Mouse (Mus musculus) embryonic facial prominence, embryonic 14.5 days (tissue): Measurements from ENCODE around the gene Tmem132a. TPM values are rescaled to one million over a fixed set of nuclear protein-coding genes. Genes with fewer than 3 reads are reported as not detected.

Source experiments
- ATAC-seq: fragments of 200-750 bp; cut with Nextera tagmentation; 2 replicates; pipeline ENCODE4 v1.8.0; 2017; ENCODE audit warnings: low read depth, moderate number of reproducible peaks, moderate TSS enrichment
- DNase-seq: peaks from one replicate; pipeline ENCODE4 v3.0.0-alpha.2; 2015; ENCODE audit warnings: low spot score
- H3K27ac ChIP-seq: fragments of 300-500 bp; sonication (generic); replicated peaks from 2 replicates; pipeline ENCODE4 v1.5.1; 2014; ENCODE audit warnings: low read depth, mild to moderate bottlenecking, low read length, moderate library complexity
- H3K27me3 ChIP-seq: fragments of 300-500 bp; sonication (generic); replicated peaks from 2 replicates; pipeline ENCODE4 v1.6.1; 2014; ENCODE audit warnings: low read length; ENCODE audit not compliant: control insufficient read depth, insufficient read depth
- H3K36me3 ChIP-seq: fragments of 300-500 bp; sonication (generic); 2 replicates; pipeline ENCODE4 v1.6.1; 2014; ENCODE audit warnings: low read length, mixed read lengths; ENCODE audit not compliant: control insufficient read depth, insufficient read depth
- H3K4me1 ChIP-seq: fragments of 300-500 bp; sonication (generic); 2 replicates; pipeline ENCODE4 v1.6.1; 2014; ENCODE audit warnings: antibody characterized with exemption, low read length; ENCODE audit not compliant: control insufficient read depth, insufficient read depth
- H3K4me2 ChIP-seq: fragments of 300-500 bp; sonication (generic); 2 replicates; pipeline ENCODE4 v1.6.1; 2014; ENCODE audit warnings: low read depth, mild to moderate bottlenecking, low read length, moderate library complexity, mixed read lengths
- H3K4me3 ChIP-seq: fragments of 300-500 bp; sonication (generic); 2 replicates; pipeline ENCODE4 v1.5.1; 2014; ENCODE audit warnings: low read depth, mild to moderate bottlenecking, low read length
- H3K9ac ChIP-seq: fragments of 300-500 bp; sonication (generic); 2 replicates; pipeline ENCODE4 v1.6.1; 2014; ENCODE audit warnings: low read depth, mild to moderate bottlenecking, low read length, moderate library complexity, mixed read lengths
- H3K9me3 ChIP-seq: fragments of 300-500 bp; sonication (generic); 2 replicates; pipeline ENCODE4 v1.6.1; 2016; ENCODE audit warnings: low read length; ENCODE audit not compliant: control insufficient read depth
- WGBS: fragments of 180-500 bp; shearing (Covaris S2); extraction: QIAGEN DNeasy Blood & Tissue Kit; methylation state at CpG from one replicate; pipeline ENCODE4 v1.1.7; 2014; 5-methylcytosine and 5-hydroxymethylcytosine counted together
- polyA plus RNA-seq: library from polyadenylated mRNA; unstranded; fragments of >200 nt; fragmentation: Nextera tagmentation; extraction: Ambion mirVana; gene quantifications from 2 replicates; pipeline ENCODE4 v1.2.1, GENCODE M21; 2014

Gene Tmem132a
- 58.5 and 67.8 TPM in 2 replicates for polyA plus RNA-seq

DNA sequence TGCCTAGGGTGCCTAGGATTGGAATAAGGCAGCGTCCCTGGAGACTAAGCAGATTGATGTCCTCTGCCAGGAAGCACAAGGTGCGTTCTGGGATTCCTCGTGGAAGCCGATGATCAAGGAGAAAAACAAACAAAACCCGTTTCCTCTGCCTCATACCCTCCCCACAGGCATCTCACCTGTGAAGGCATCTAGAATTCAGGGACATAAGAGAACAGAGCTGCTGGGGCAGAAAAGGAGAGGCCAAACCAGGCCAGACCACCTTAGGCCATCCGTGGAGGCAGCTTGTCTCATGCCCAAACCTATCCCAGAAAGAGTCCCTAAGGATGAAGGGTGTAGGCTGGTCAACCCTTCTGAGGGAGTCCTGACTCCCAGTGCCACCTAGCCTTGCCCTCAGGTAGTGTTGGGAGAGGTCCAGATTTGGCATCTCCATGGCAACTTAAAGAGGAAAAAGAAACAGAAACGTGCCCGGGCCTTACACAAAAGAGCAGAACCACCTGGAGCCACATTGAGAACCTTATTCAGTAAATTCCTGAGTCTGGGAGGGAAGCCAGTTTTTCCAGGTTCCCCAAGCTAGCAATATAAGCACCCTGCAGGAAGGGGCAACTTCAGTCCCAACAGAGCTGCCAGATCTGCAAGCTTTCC is at the start of gene Tmem132a:
Gene Tmem132a, minus strand, starts transcription at position 55 of the 642 bp plus-strand sequence.
- ATAC-seq, result peak; percentile 37
- 2% methylated on average over 8 of the region's 8 CpGs for WGBS

DNA sequence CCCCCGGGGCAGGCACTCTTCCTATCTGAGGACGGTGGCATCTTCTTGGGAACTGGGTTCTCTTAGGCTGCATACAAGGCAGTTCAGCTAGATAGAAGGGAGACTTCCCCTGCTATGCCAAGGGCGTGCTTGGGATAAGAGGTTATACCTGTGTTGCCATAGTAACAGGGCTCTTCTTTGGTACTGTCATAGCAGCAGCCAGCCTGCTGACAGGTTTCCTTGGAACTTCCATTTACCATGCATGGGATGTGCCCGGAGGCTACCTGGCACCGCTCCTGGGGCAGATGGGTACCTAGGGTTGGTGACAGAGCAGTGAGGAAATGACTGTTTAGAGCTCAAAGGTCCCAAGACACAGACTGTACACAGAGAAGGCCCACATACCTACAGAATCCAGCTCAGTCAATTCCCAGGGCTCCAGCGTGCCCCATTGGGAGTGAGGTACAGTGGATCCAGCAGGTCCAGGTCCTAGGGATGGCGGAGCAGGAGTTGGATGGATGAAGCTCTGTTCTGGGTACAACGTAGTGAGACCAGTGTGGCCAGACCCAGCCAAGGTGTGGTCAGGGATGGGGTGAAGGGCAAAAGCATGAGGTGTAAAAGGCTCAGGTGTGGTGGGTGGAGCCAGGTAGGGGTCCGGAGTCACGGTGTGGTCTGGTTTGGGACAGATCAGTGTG is 48.7 kb upstream of the Tmem132a start:
- Histone ChIP-seq H3K9me3 (no peaks in the 10 kb centered on the region), H3K4me2 (no peak overlapping the region), H3K27ac (no peak overlapping the region), H3K9ac (no peak overlapping the region), H3K4me3 (no peak overlapping the region), H3K27me3 (no peaks in the 10 kb centered on the region), H3K36me3 (no peaks in the 10 kb centered on the region), H3K4me1 (no peaks in the 10 kb centered on the region)
- no peak for ATAC-seq
- 84% methylated on average over 10 of the region's 10 CpGs for WGBS
- DNase-seq, result no peak

More for the DNA sequence above, at the start of gene Tmem132a:
- H3K36me3 ChIP-seq, result peaks cover 61% of the 10 kb centered on the region
- no peaks in the 10 kb centered on the region for H3K27me3 ChIP-seq
- H3K27ac ChIP-seq, result peak within 1 kb of the TSS; percentile 87
- peak within 1 kb of the TSS; percentile 90 for H3K9ac ChIP-seq
- peak within 1 kb of the TSS; percentile 85 for H3K4me2 ChIP-seq
- peak within 1 kb of the TSS; percentile 85 for H3K4me3 ChIP-seq
- no peaks in the 10 kb centered on the region for H3K9me3 ChIP-seq
- DNase-seq, result peak; percentile 83
- H3K4me1 ChIP-seq, result peaks cover 17% of the 10 kb centered on the region

- WGBS, result 61% methylated on average over 5 of the region's 5 CpGs
- DNase-seq (no peak), ATAC-seq (no peak)
- Histone ChIP-seq H3K4me1 (no peaks in the 10 kb centered on the region), H3K4me2 (no peak overlapping the region), H3K27me3 (no peaks in the 10 kb centered on the region), H3K9ac (no peak overlapping the region), H3K9me3 (no peaks in the 10 kb centered on the region), H3K27ac (no peak overlapping the region), H3K4me3 (no peak overlapping the region), H3K36me3 (no peaks in the 10 kb centered on the region)
These were observed 46.8 kb upstream of the Tmem132a start for GRCm38 (mm10) chr19:10916506-10916905.

DNA sequence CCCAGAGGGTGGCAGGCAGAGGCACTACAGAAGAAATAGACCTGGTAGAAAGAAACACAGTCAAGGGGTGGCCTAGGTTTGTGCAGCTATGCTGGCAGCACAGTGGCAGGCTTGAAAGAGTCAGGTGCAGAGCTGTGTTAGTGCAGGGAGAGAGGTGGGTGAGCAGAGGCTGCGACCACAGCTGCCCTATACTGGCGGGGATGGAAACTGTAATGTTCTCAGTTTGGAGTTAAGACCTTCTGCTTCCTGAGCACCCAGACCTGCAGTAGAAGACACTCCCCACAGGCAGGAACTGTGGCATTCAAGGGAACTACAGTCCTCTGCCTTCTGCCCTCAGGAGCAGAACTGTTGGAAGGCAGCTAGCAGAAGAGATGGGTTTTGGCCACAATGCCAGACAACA is 45.1 kb upstream of the Tmem132a start:
- Histone ChIP-seq H3K9me3 (no peaks in the 10 kb centered on the region), H3K4me1 (no peaks in the 10 kb centered on the region), H3K27me3 (no peaks in the 10 kb centered on the region), H3K4me2 (no peak overlapping the region), H3K4me3 (no peak overlapping the region), H3K36me3 (no peaks in the 10 kb centered on the region), H3K27ac (no peak overlapping the region), H3K9ac (no peak overlapping the region)
- 84% methylated on average over 2 of the region's 2 CpGs for WGBS
- ATAC-seq, result no peak
- no peak for DNase-seq

GRCm38 (mm10) chr19:10914291-10914690 is 44.6 kb upstream of the Tmem132a start:
- Histone ChIP-seq H3K4me3 (no peak overlapping the region), H3K9me3 (no peaks in the 10 kb centered on the region), H3K9ac (no peak overlapping the region), H3K36me3 (no peaks in the 10 kb centered on the region), H3K4me2 (no peak overlapping the region), H3K27ac (no peak overlapping the region), H3K4me1 (no peaks in the 10 kb centered on the region), H3K27me3 (no peaks in the 10 kb centered on the region)
- 51% methylated on average over 7 of the region's 7 CpGs for WGBS
- peak; percentile 21 for DNase-seq
- no peak for ATAC-seq

- DNase-seq (peak; percentile 87), ATAC-seq (peak; percentile 67)
- Histone ChIP-seq H3K27ac (peak overlapping the region; percentile 84), H3K4me2 (no peak overlapping the region), H3K27me3 (no peaks in the 10 kb centered on the region), H3K9ac (0 out of 2 replicates have a peak overlapping the region, but pooled peaks have one; percentile 25), H3K4me1 (peaks cover 7% of the 10 kb centered on the region), H3K36me3 (peaks cover 28% of the 10 kb centered on the region), H3K9me3 (no peaks in the 10 kb centered on the region), H3K4me3 (no peak overlapping the region)
- whole genome bisulfite sequencing, result 38% methylated on average over 6 of the region's 6 CpGs
These were observed 39.5 kb upstream of the Tmem132a start for GRCm38 (mm10) chr19:10909087-10909721.

DNA sequence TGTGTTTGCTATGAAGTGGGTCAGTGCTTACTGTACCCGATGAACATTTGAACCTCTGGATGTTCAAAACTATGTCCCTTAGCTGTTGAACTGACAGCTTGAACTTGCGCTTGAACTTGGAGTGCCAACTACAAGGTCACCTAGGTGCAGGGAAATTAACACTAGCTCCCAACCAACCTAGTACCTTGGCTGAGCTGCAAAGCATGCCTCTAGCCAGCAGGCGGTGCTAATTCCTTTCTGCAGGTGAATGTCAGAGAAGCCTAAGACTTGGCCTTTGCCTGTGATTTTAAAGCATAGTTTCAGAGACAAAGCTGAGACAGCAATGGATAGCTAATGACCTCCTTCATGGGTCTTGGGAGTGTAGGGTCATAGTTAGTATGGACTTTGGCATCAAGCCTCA is 38.2 kb upstream of the Tmem132a start:
- no peak overlapping the region for H3K4me3 ChIP-seq
- no peak for ATAC-seq
- WGBS, result 51% methylated on average over 3 of the region's 3 CpGs

GRCm38 (mm10) chr19:10905728-10906000 is 35.9 kb upstream of the Tmem132a start:
- no peak for ATAC-seq
- Histone ChIP-seq H3K9me3 (no peaks in the 10 kb centered on the region), H3K36me3 (peaks cover 63% of the 10 kb centered on the region)

More for the DNA sequence above, 38.2 kb upstream of the Tmem132a start:
- Histone ChIP-seq H3K4me2 (no peak overlapping the region), H3K27ac (no peak overlapping the region), H3K4me1 (peaks cover 7% of the 10 kb centered on the region), H3K9ac (no peak overlapping the region), H3K27me3 (no peaks in the 10 kb centered on the region), H3K36me3 (peaks cover 41% of the 10 kb centered on the region), H3K9me3 (no peaks in the 10 kb centered on the region)
- DNase-seq, result peak; percentile 46

More at GRCm38 (mm10) chr19:10905728-10906000, 35.9 kb upstream of the Tmem132a start:
- no peak overlapping the region for H3K4me2 ChIP-seq
- H3K4me1 ChIP-seq, result peaks cover 7% of the 10 kb centered on the region
- H3K4me3 ChIP-seq, result no peak overlapping the region
- no peak for DNase-seq
- WGBS, result 76% methylated on average over 5 of the region's 5 CpGs
- H3K9ac ChIP-seq, result no peak overlapping the region
- no peaks in the 10 kb centered on the region for H3K27me3 ChIP-seq
- peak overlapping the region; percentile 52; the same call in 1 of the 2 replicates for H3K27ac ChIP-seq
